Mouse (Mus musculus): ENCODE data around the gene Adtrp. TPM values are rescaled to one million over a fixed set of nuclear protein-coding genes. Genes with fewer than 3 reads are reported as not detected.

Adtrp gene
- polyA plus RNA-seq, 1 experiment = not detected

DNA sequence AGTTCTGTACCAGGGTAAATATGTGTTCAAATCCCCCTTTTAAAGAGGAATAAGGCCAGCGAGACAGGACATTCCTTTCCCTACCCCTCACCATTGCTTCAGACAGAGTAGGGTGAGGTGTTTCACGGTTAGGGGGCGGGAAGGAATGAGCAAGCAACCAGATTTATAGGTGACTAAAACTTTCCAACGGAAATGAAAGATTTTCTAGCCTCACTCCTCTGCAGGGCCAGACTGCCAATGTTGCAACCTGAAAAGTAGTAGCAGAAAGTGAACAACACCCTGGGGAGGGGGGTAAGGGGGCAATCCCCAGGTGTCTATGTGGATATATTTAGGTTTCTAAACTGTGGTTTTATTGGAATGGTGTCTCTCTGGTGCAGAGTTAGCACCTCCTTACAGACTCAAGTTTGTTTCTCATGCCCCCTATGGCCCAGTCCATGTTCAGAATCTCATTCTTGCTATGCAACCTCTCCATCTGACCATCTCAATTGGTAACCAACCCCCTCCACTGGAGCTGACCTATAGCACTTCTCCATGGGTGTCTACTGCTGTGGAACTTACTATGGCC, 73.6 kb downstream of the Adtrp start:
- no peaks in the 10 kb centered on the region for H3K79me2 ChIP-seq (ENCODE audit: control insufficient read depth, insufficient read depth)
- H3K27me3 ChIP-seq (ENCODE audit: control insufficient read depth, insufficient read depth, insufficient read length) = no peaks in the 10 kb centered on the region
- no peaks in the 10 kb centered on the region for H3K79me3 ChIP-seq (ENCODE audit: low read depth)
- no peak overlapping the region for H3K4me3 ChIP-seq (ENCODE audit: insufficient read depth, poor library complexity, severe bottlenecking)
- H3K36me3 ChIP-seq (ENCODE audit: control insufficient read depth, insufficient read depth) = no peaks in the 10 kb centered on the region
- H3ac ChIP-seq (ENCODE audit: control insufficient read depth, insufficient read length, low read depth) = no peak overlapping the region
- TF ChIP-seq CTCF (IDR thresholded peaks at IDR 0.05; ENCODE audit: control insufficient read depth, insufficient read depth, insufficient read length) (no peak), FOSL1 (IDR thresholded peaks at IDR 0.05; ENCODE audit: insufficient read depth, low read length, poor library complexity, severe bottlenecking) (no peak), USF1 (IDR thresholded peaks at IDR 0.05; ENCODE audit: low read depth) (no peak)

DNA sequence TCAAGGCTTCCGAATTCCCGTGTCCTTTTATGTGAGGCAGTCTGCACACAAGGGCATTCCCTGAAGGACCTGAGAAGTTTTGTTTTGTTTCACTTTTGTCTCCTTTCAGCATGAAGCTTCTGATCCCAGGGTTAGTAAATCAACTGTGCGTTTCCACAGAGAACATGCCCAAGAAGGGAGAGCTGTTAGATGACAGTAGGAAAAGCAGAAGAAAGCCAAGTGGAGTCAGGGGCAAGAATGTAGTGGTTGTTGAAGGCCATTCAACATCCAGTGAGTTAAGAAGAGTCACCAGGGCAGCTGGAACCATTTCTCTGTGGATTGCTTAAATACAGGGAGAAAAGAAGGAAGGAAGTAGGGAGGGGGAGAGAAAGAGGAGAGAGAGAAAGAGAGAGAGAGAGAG, 76.4 kb downstream of the Adtrp start:
- H3K79me3 ChIP-seq (ENCODE audit: low read depth) = no peaks in the 10 kb centered on the region
- TF ChIP-seq MYOD1 (IDR thresholded peaks at IDR 0.05; ENCODE audit: control insufficient read depth, insufficient read length, low read depth) (no peak), FOSL1 (IDR thresholded peaks at IDR 0.05; ENCODE audit: insufficient read depth, low read length, poor library complexity, severe bottlenecking) (no peak), MAX (IDR thresholded peaks at IDR 0.05) (no peak), CEBPB (IDR thresholded peaks at IDR 0.05; ENCODE audit: low read depth) (no peak), CTCF (IDR thresholded peaks at IDR 0.05; ENCODE audit: control insufficient read depth, insufficient read depth, insufficient read length) (no peak), USF1 (IDR thresholded peaks at IDR 0.05; ENCODE audit: low read depth) (no peak), MYOG (IDR thresholded peaks at IDR 0.05; ENCODE audit: control insufficient read depth, extremely low read depth, insufficient read length) (no peak)
- H3K4me3 ChIP-seq (ENCODE audit: insufficient read depth, poor library complexity, severe bottlenecking) = no peak overlapping the region
- no peaks in the 10 kb centered on the region for H3K79me2 ChIP-seq (ENCODE audit: control insufficient read depth, insufficient read depth)
- H3K27me3 ChIP-seq (ENCODE audit: control insufficient read depth, insufficient read depth, insufficient read length) = no peaks in the 10 kb centered on the region
- no peaks in the 10 kb centered on the region for H3K36me3 ChIP-seq (ENCODE audit: control insufficient read depth, insufficient read depth)
- H3ac ChIP-seq (ENCODE audit: control insufficient read depth, insufficient read length, low read depth) = no peak overlapping the region

DNA sequence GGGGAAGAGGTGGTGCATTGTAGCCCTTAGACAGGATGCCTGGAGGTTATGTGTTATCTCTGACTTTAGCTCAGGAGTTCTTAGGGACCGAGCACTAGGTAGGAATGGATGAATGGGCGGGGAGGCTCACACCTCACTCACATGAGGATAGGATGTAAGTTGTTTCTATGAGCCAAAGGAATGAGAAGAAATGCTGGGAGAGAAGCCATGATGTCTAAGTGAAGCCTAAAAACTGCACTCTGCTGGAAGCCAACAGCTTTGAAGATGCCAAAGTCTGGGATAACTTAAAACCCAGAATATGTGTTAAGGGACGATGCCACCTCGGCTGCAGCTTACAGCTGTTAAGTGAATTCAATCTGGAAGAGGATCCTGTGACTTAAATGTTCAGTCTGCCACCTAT, 79.5 kb downstream of the Adtrp start:
- Histone ChIP-seq H3K4me3 (ENCODE audit: insufficient read depth, poor library complexity, severe bottlenecking) (no peak overlapping the region), H3K79me2 (ENCODE audit: control insufficient read depth, insufficient read depth) (no peaks in the 10 kb centered on the region), H3K27me3 (ENCODE audit: control insufficient read depth, insufficient read depth, insufficient read length) (peaks cover 4% of the 10 kb centered on the region), H3K36me3 (ENCODE audit: control insufficient read depth, insufficient read depth) (no peaks in the 10 kb centered on the region), H3ac (ENCODE audit: control insufficient read depth, insufficient read length, low read depth) (no peak overlapping the region), H3K79me3 (ENCODE audit: low read depth) (no peaks in the 10 kb centered on the region)
- TF ChIP-seq USF1 (IDR thresholded peaks at IDR 0.05; ENCODE audit: low read depth) (no peak), FOSL1 (IDR thresholded peaks at IDR 0.05; ENCODE audit: insufficient read depth, low read length, poor library complexity, severe bottlenecking) (no peak), MYOG (IDR thresholded peaks at IDR 0.05; ENCODE audit: control insufficient read depth, extremely low read depth, insufficient read length) (no peak), CTCF (IDR thresholded peaks at IDR 0.05; ENCODE audit: control insufficient read depth, insufficient read depth, insufficient read length) (no peak), MYOD1 (IDR thresholded peaks at IDR 0.05; ENCODE audit: control insufficient read depth, insufficient read length, low read depth) (no peak), CEBPB (IDR thresholded peaks at IDR 0.05; ENCODE audit: low read depth) (no peak), MAX (IDR thresholded peaks at IDR 0.05) (no peak)

DNA sequence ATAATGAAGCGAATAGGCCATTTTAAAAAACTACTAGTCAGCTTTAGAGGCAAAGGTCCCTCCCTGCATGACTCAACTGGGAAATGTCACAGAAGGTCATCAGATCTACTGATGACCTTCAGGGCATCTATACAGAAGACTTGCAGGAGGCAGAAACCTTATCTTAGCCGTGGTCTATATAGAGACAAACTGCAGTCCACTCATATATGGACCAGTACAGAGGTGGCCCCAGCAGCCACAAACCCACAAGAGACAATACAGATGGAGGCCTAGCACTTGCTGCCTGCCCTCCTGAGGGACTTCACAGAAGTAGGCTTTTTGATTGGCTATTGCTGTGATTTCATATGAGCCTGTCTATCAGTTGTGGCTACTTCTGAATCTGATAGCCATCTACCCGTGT, 85.5 kb downstream of the Adtrp start:
- Histone ChIP-seq H3K4me3 (ENCODE audit: insufficient read depth, poor library complexity, severe bottlenecking) (no peak overlapping the region), H3K79me2 (ENCODE audit: control insufficient read depth, insufficient read depth) (no peaks in the 10 kb centered on the region), H3K27me3 (ENCODE audit: control insufficient read depth, insufficient read depth, insufficient read length) (peaks cover 4% of the 10 kb centered on the region), H3K79me3 (ENCODE audit: low read depth) (no peaks in the 10 kb centered on the region), H3K36me3 (ENCODE audit: control insufficient read depth, insufficient read depth) (no peaks in the 10 kb centered on the region), H3ac (ENCODE audit: control insufficient read depth, insufficient read length, low read depth) (no peak overlapping the region)
- no peak for TF ChIP-seq CTCF (IDR thresholded peaks at IDR 0.05; ENCODE audit: control insufficient read depth, insufficient read depth, insufficient read length)
- no peak for TF ChIP-seq MYOG (IDR thresholded peaks at IDR 0.05; ENCODE audit: control insufficient read depth, extremely low read depth, insufficient read length)
- no peak for TF ChIP-seq MAX (IDR thresholded peaks at IDR 0.05)
- no peak for TF ChIP-seq CEBPB (IDR thresholded peaks at IDR 0.05; ENCODE audit: low read depth)
- TF ChIP-seq MYOD1 (IDR thresholded peaks at IDR 0.05; ENCODE audit: control insufficient read depth, insufficient read length, low read depth) = no peak

DNA sequence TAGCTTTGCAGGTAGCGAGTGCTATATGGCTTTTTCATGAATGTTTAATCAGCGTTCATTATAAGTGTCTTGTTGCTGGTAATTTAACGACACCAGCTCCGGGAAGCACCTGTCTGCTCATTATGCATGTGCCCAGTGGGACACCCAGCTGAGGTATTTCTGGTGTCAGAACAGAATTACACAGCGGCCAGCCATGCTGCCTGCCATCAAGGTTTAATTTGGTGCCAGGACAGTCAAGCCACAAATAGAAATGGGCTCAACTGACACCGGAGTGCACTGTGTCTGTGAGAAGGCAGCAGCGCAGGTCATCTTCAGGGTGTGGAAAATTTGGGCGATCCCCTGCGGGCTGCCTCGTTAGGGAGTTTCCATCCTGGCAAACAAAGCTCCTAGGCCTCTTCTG, 87.0 kb downstream of the Adtrp start:
- TF ChIP-seq CTCF (IDR thresholded peaks at IDR 0.05; ENCODE audit: control insufficient read depth, insufficient read depth, insufficient read length) (no peak), MAX (IDR thresholded peaks at IDR 0.05) (no peak), MYOD1 (IDR thresholded peaks at IDR 0.05; ENCODE audit: control insufficient read depth, insufficient read length, low read depth) (no peak), CEBPB (IDR thresholded peaks at IDR 0.05; ENCODE audit: low read depth) (no peak), MYOG (IDR thresholded peaks at IDR 0.05; ENCODE audit: control insufficient read depth, extremely low read depth, insufficient read length) (no peak), FOSL1 (IDR thresholded peaks at IDR 0.05; ENCODE audit: insufficient read depth, low read length, poor library complexity, severe bottlenecking) (no peak), USF1 (IDR thresholded peaks at IDR 0.05; ENCODE audit: low read depth) (no peak)
- Histone ChIP-seq H3K4me3 (ENCODE audit: insufficient read depth, poor library complexity, severe bottlenecking) (no peak overlapping the region), H3K27me3 (ENCODE audit: control insufficient read depth, insufficient read depth, insufficient read length) (peaks cover 4% of the 10 kb centered on the region), H3ac (ENCODE audit: control insufficient read depth, insufficient read length, low read depth) (no peak overlapping the region), H3K36me3 (ENCODE audit: control insufficient read depth, insufficient read depth) (no peaks in the 10 kb centered on the region), H3K79me2 (ENCODE audit: control insufficient read depth, insufficient read depth) (no peaks in the 10 kb centered on the region), H3K79me3 (ENCODE audit: low read depth) (no peaks in the 10 kb centered on the region)

All from C2C12 (cell line).